Mouse (Mus musculus) frontal cortex, postnatal 10 days (tissue): Measurements from ENCODE around the gene Tmed2.
"Not testable (repeated sequence)": the region's sequence is repeated elsewhere in the genome, so short reads cannot be mapped to it uniquely, and the experiment has no call there.

Experiments
- DNase-seq, 2 experiments: peaks; one replicate each; pipeline ENCODE4 v3.0.0; 2022; ENCODE audit warnings: low spot score in 2 of 2, mixed read lengths in 1 of 2

Tmed2 gene

GRCm38 (mm10) chr5:124575467-124575866 lies 35.0 kb downstream of the Tmed2 start:
- no peak for DNase-seq

- peak; percentile 83 to 94 for DNase-seq
These were observed 38.3 kb downstream of the Tmed2 start, which contains the start of the genes Eif2b1 and Gtf2h3 for GRCm38 (mm10) chr5:124578633-124579317. Gene Eif2b1, minus strand, starts transcription at chr5:124579131. Gene Gtf2h3, plus strand, starts transcription at chr5:124579140.

GRCm38 (mm10) chr5:124582515-124582914 lies 42.0 kb downstream of the Tmed2 start:
- DNase-seq, result no peak

- DNase-seq, result no peak
These were observed 52.3 kb downstream of the Tmed2 start for GRCm38 (mm10) chr5:124592768-124593167.

- DNase-seq, result peak; percentile 94 to 97
These were observed 58.0 kb downstream of the Tmed2 start for GRCm38 (mm10) chr5:124598224-124599174.

GRCm38 (mm10) chr5:124599726-124600125 lies 59.2 kb downstream of the Tmed2 start:
- not testable (repeated sequence) for DNase-seq
